Mouse (Mus musculus): ENCODE data around the gene Rnf38.

Rnf38 gene

DNA sequence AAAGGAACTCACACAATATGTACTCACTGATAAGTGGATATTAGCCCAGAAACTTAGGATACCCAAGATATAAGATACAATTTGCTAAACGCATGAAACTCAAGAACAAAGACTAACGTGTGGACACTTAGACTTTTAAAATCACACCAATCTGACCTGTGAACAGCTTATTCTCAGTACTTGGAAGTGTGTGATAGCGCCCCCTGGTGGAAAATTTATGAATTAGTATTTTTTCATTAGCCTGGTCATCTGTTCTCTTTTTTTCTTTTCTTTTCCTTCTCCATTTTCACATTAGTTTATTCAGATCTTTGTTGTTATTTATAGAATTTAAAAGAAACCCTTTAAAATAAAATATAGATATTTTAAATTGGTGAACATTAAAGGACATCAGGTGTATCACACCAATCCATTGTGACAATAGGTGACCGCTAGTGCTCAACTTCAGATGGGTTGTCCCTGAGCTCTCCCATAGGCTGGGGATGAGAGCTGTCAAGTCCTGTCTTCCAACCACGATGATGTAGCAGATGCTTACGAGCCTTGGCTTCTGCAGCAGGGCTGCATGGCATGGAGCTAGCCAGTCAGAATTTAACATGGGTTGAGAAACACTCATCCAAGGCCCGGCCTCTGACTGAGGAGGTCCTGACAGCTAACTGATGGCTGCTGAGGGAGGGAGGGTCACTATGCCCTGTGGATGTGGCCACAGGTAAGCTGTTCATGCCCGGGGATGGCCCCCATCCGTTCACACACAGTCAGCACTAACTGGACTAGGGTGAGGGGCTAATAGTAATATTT, 114.0 kb downstream of the Rnf38 start:
- peak; percentile 49 for DNase-seq (ENCODE audit: low read depth, low spot score)

DNA sequence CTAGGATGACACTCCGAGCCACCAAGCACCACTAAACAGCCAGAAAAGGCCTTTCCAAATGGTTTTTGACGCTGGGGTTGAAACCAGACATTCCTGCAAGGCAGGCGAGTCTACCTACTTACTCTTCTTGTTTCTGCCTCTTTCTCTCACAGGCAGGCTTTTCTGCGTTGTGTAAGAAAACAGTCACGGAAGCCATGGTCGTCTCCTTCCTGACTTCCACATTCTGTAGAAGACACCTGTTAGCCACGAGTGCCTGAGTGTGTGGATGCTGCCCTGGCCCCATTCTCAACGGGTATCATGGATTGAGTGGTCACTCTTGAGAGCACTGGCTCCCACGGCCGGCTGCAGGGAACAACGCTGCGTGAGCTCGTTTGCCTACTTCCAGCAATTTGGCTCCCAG, 118.5 kb downstream of the Rnf38 start:
- no peak for DNase-seq (ENCODE audit: low read depth, low spot score)

- no peak for DNase-seq (ENCODE audit: low read depth, low spot score)
These were observed 120.0 kb downstream of the Rnf38 start for GRCm38 (mm10) chr4:44113393-44114138.

- DNase-seq (ENCODE audit: low read depth, low spot score) = peak; percentile 17
These were observed 120.8 kb downstream of the Rnf38 start for GRCm38 (mm10) chr4:44112741-44113140.

- no peak for DNase-seq (ENCODE audit: low read depth, low spot score)
These were observed 122.8 kb downstream of the Rnf38 start for GRCm38 (mm10) chr4:44110771-44111170.

DNA sequence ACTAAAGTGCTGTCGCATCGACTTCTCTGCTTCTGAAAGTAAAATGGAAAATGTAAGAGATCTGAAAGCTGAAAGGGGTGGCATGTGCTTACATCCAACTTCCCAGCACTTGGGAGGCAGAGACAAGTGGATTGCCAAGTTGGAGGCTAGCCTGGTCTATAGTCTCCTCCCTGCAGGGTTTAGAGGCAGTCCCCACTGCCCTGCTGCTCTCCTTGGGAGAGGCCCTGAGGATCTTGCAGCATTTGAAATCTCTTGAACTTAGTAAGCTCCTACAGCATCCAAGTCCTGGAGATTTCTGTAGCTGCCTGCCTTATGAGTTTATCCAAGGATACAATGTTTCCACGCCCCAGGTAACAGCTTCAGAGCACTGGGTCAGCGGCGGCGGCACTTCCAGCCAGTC, 125.3 kb downstream of the Rnf38 start:
- no peak for DNase-seq (ENCODE audit: low read depth, low spot score)

DNA sequence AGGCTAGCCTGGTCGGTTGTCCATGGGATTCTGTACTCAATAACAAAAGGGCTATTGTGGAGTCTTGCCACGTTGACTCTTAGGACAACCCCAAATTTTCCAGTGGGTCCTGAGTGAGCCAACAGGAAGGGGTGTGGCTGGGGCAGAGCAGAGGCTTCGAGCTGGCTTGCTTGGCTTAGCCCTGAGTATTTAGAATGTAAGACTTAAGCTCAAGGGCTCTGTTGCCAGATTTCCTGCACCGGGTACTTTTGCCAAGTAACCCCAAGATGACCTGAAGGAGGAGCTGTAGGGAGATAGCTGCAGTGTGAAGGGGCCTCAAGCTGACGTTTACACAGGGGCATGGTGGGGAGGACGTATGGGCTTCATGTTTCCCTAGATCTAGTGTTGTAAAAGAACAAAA, 126.2 kb downstream of the Rnf38 start:
- DNase-seq (ENCODE audit: low read depth, low spot score) = no peak

GRCm38 (mm10) chr4:44106297-44106821, 127.2 kb downstream of the Rnf38 start:
- DNase-seq (ENCODE audit: low read depth, low spot score) = peak; percentile 20

- no peak for DNase-seq (ENCODE audit: low read depth, low spot score)
These were observed 129.2 kb downstream of the Rnf38 start for GRCm38 (mm10) chr4:44104195-44104917.

- DNase-seq (ENCODE audit: low read depth, low spot score) = no peak
These were observed 130.0 kb downstream of the Rnf38 start for GRCm38 (mm10) chr4:44103620-44104019.

- peak; percentile 57 for DNase-seq (ENCODE audit: low read depth, low spot score)
These were observed 135.8 kb downstream of the Rnf38 start for GRCm38 (mm10) chr4:44097576-44098335.

DNA sequence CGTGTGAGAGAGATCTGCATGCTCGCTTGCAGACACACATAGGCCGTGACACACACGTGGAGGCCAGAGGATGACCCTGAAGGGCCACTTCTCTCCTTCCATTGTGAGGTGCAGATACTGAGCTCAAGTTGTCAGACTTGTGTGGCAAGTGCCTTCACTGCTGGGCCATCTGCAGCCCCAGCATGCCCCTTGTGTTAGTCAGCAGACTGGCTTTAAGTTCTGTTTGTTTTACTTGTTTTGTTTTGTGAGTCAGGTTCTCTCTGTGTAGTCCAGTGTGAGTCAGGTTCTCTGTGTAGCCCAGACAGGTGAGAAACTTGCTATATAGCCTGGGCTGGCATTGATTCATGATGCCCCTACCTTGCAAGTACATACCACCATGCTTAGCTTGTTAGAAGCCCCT, 139.1 kb downstream of the Rnf38 start:
- no peak for DNase-seq (ENCODE audit: low read depth, low spot score)

- DNase-seq (ENCODE audit: low read depth, low spot score) = no peak
These were observed 141.2 kb downstream of the Rnf38 start for GRCm38 (mm10) chr4:44092359-44092758.

GRCm38 (mm10) chr4:44085566-44085965, 148.0 kb downstream of the Rnf38 start:
- no peak for DNase-seq (ENCODE audit: low read depth, low spot score)

DNA sequence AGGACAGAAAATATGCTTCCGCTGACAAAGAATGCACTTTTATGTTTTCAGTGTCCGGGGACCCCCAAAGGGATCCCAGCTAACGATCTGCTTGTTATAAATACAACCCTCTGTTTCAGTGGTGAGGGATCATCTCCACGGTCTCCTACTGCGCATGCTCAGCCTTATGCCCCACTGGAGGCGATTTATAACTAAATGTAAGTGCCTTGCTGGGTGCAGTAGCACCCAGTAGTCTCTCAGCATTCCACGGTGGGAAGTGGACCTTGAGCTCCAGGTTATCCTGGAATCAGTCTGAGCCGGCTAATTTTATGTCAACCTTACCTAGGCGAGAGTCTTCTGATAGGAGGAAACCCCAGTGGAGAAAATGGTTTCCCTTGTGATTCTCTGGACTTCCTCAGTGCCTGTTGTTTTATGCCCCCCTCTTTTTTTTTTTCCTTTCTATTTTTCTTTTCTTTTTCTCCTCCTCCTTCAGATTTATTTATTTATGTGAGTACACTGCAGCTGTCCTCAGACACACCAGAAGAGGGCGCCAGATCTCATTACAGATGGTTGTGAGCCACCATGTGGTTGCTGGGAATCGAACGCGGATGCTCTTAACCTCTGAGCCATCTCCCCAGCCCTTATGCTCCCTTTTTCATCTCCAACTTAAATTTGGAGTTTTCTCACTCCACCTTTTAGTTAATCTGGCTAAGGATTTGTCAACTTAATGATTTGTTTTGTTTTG, 148.8 kb downstream of the Rnf38 start:
- DNase-seq (ENCODE audit: low read depth, low spot score) = no peak

GRCm38 (mm10) chr4:44083945-44084344, 149.6 kb downstream of the Rnf38 start, which contains the start of gene Gne:
Gne (minus strand) TSS chr4:44084177.
- no peak for DNase-seq (ENCODE audit: low read depth, low spot score)

GRCm38 (mm10) chr4:44078358-44078933, 155.1 kb downstream of the Rnf38 start:
- no peak for DNase-seq (ENCODE audit: low read depth, low spot score)

Data from ES-CJ7 (cell line).